Mouse (Mus musculus) erythroblast, embryonic 14.5 days (primary cell): Measurements from ENCODE around the gene Enpp1. TPM values are rescaled to one million over a fixed set of nuclear protein-coding genes. Genes with fewer than 3 reads are reported as not detected.

Source experiments
- H3K27me3 ChIP-seq: 2 replicates; pipeline ENCODE4 v1.6.1; 2012; ENCODE audit warnings: inconsistent platforms; ENCODE audit not compliant: control insufficient read depth
- H3K36me3 ChIP-seq: 2 replicates; pipeline ENCODE4 v1.6.1; 2012; ENCODE audit warnings: mild to moderate bottlenecking, inconsistent platforms; ENCODE audit not compliant: control insufficient read depth
- H3K4me1 ChIP-seq: 2 replicates; pipeline ENCODE4 v1.6.1; 2012; ENCODE audit warnings: inconsistent platforms; ENCODE audit not compliant: control insufficient read depth
- H3K4me3 ChIP-seq: replicated peaks from 2 replicates; pipeline ENCODE3; 2012; ENCODE audit warnings: moderate library complexity, mild to moderate bottlenecking, inconsistent platforms
- H3K9me3 ChIP-seq: 2 replicates; pipeline ENCODE4 v1.6.1; 2012; ENCODE audit warnings: low read length, inconsistent platforms, mixed read lengths; ENCODE audit not compliant: control insufficient read depth
- GATA1 ChIP-seq: IDR thresholded peaks from 2 replicates; pipeline ENCODE4 v1.6.1; 2012; ENCODE audit warnings: low read length, inconsistent platforms, mixed read lengths
- TAL1 ChIP-seq: IDR thresholded peaks from 3 replicates; pipeline ENCODE4 v1.6.1; 2012; ENCODE audit warnings: low read length, inconsistent platforms, mixed read lengths
- polyA plus RNA-seq: library from polyadenylated mRNA; stranded (reverse); fragments of >175 nt; gene quantifications from 2 replicates; pipeline ENCODE4 v1.2.3, GENCODE M21; 2012

Enpp1 gene
- polyA plus RNA-seq, 1 experiment, result not detected

- H3K27me3 ChIP-seq, result no peaks in the 10 kb centered on the region
- H3K9me3 ChIP-seq, result no peaks in the 10 kb centered on the region
- H3K36me3 ChIP-seq, result no peaks in the 10 kb centered on the region
- no peak for TF ChIP-seq TAL1
- no peak for TF ChIP-seq GATA1
- no peak overlapping the region for H3K4me3 ChIP-seq
- H3K4me1 ChIP-seq, result no peaks in the 10 kb centered on the region; the same call in 1 of the 2 replicates
Observed at GRCm38 (mm10) chr10:24641416-24642140, 70.4 kb downstream of the Enpp1 start.

DNA sequence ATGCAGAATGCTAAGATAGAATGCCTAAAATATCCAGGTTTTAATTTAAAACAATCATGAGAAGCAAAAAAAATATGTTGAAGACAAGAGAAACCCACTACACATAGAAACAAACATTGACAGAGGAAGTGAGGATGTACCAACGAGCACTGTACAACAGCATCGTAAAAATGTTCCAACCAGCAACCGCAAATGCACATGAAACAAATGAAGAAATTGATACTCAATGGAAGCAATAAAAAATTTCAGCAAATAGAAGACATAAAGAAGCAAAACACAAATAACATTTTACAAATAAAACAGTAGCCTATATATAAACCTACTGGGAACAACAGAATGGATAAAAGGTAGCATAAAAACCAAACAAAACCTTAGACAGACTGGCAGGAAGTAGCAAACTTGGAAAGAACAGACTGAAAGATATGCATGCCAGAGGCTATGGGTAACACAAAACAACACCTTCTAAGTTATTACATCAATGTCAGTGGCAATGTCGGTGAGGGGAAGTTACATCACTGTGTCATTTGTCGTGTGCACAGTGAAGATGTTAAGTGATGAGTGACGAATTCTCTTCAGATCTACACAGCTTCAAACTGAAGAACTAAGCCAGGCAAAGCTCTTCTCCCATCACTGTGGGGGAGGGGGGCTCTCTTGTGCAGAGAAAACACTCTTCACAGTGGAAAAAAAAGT, 71.6 kb downstream of the Enpp1 start:
- H3K36me3 ChIP-seq, result no peaks in the 10 kb centered on the region
- no peaks in the 10 kb centered on the region for H3K27me3 ChIP-seq
- H3K4me1 ChIP-seq, result peaks cover 7% of the 10 kb centered on the region
- no peak overlapping the region for H3K4me3 ChIP-seq
- no peak for TF ChIP-seq GATA1
- TF ChIP-seq TAL1, result no peak
- H3K9me3 ChIP-seq, result no peaks in the 10 kb centered on the region

DNA sequence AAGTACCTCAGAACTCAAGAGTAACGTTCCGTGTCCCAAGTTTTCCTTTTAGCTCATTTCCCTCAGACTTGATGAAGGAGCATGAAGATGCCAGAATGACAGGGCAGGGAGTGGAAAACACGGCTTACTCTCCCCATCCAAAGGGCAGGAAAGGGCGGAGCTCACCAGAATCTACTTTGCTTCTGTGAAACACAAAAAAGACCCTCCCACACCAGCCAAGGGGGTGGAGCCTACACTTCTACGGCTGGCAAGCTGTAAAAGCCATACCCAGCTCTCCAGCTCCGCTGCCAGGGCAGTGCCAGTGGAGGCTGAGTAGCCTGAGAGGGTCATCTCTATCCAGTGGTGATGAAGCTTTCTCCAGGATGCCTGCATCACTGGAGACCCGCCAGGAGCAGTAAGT, 72.4 kb downstream of the Enpp1 start:
- peaks cover 7% of the 10 kb centered on the region for H3K4me1 ChIP-seq
- no peaks in the 10 kb centered on the region for H3K36me3 ChIP-seq
- no peak overlapping the region for H3K4me3 ChIP-seq
- no peaks in the 10 kb centered on the region for H3K27me3 ChIP-seq
- no peak for TF ChIP-seq GATA1
- no peak for TF ChIP-seq TAL1
- no peaks in the 10 kb centered on the region for H3K9me3 ChIP-seq

- Histone ChIP-seq H3K4me1 (peaks cover 7% of the 10 kb centered on the region), H3K9me3 (no peaks in the 10 kb centered on the region)
- TF ChIP-seq GATA1, result no peak
- TF ChIP-seq TAL1, result no peak
Observed at GRCm38 (mm10) chr10:24638306-24639070, 73.5 kb downstream of the Enpp1 start.

DNA sequence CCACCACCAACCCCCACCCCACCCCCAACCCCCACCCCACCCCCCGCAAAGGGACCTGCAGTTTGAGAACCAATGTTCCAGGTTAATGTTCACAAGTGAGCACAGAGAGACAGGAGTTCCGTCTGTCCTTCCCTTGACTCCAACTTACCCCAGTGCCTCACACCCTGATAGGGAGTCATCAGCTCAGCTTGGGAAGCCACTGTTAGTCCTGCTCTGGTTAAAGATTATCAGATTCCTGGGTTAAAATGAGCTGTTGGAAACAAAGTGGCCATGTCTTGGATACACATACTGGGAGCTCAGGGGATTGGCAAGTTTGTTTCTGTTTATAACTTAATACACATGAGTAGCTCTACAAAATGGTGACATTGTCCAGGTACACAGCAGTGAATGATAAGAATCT, 75.0 kb downstream of the Enpp1 start:
- no peaks in the 10 kb centered on the region for H3K36me3 ChIP-seq
- H3K27me3 ChIP-seq, result no peaks in the 10 kb centered on the region
- no peak for TF ChIP-seq GATA1
- no peak for TF ChIP-seq TAL1
- no peaks in the 10 kb centered on the region for H3K9me3 ChIP-seq
- H3K4me1 ChIP-seq, result peaks cover 7% of the 10 kb centered on the region
- H3K4me3 ChIP-seq, result no peak overlapping the region

More at GRCm38 (mm10) chr10:24638306-24639070, 73.5 kb downstream of the Enpp1 start:
- H3K36me3 ChIP-seq, result no peaks in the 10 kb centered on the region
- no peaks in the 10 kb centered on the region for H3K27me3 ChIP-seq
- no peak overlapping the region for H3K4me3 ChIP-seq

- TF ChIP-seq GATA1 (no peak), TAL1 (no peak)
- H3K4me1 ChIP-seq, result peaks cover 7% of the 10 kb centered on the region
- no peak overlapping the region for H3K4me3 ChIP-seq
Observed at GRCm38 (mm10) chr10:24635884-24636283, 76.1 kb downstream of the Enpp1 start.

DNA sequence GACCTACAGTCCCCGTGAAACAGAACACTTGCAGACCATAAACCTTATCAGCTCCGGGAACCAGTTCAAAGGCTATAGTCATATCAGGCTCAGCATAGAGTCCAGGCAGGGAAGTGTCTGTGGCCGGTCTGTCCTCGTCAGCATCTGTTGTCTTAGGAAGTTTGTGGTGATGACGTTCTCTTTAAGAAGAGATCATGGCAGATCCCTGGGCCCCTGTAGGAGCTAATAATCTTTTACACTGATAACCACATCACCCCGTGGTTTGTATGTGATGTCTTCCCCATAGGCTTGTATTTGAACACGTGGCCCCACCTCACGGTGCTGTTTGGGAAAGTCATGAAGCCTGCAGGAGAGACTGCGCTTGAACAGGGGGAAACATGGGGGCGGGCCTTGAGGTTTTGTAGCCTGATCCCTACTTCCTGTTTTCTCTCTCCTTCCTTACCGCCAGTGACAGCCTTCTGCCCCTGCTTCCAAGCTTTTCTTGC, 76.6 kb downstream of the Enpp1 start:
- Histone ChIP-seq H3K4me3 (no peak overlapping the region), H3K4me1 (peaks cover 7% of the 10 kb centered on the region), H3K9me3 (no peaks in the 10 kb centered on the region), H3K36me3 (no peaks in the 10 kb centered on the region), H3K27me3 (no peaks in the 10 kb centered on the region)
- no peak for TF ChIP-seq GATA1
- TF ChIP-seq TAL1, result no peak

More at GRCm38 (mm10) chr10:24635884-24636283, 76.1 kb downstream of the Enpp1 start:
- H3K27me3 ChIP-seq, result no peaks in the 10 kb centered on the region
- no peaks in the 10 kb centered on the region for H3K9me3 ChIP-seq
- no peaks in the 10 kb centered on the region for H3K36me3 ChIP-seq

- Histone ChIP-seq H3K4me3 (no peak overlapping the region), H3K36me3 (no peaks in the 10 kb centered on the region), H3K27me3 (no peaks in the 10 kb centered on the region), H3K9me3 (no peaks in the 10 kb centered on the region), H3K4me1 (peaks cover 7% of the 10 kb centered on the region)
- TF ChIP-seq GATA1 (no peak), TAL1 (no peak)
Observed at GRCm38 (mm10) chr10:24634288-24634687, 77.7 kb downstream of the Enpp1 start.

- TF ChIP-seq TAL1 (no peak), GATA1 (no peak)
- Histone ChIP-seq H3K4me1 (peaks cover 11% of the 10 kb centered on the region), H3K9me3 (no peaks in the 10 kb centered on the region), H3K4me3 (no peak overlapping the region), H3K27me3 (no peaks in the 10 kb centered on the region), H3K36me3 (no peaks in the 10 kb centered on the region)
Observed at GRCm38 (mm10) chr10:24631122-24631521, 80.8 kb downstream of the Enpp1 start.
